Mouse (Mus musculus) embryonic facial prominence, embryonic 10.5 days (tissue): ENCODE data around the gene Tamm41. TPM values are rescaled to one million over a fixed set of nuclear protein-coding genes. Genes with fewer than 3 reads are reported as not detected.

Experiments used
- DNase-seq: peaks from one replicate; pipeline ENCODE4 v3.0.0-alpha.2; 2017; ENCODE audit warnings: low spot score
- H3K27ac ChIP-seq: fragments of 300-500 bp; sonication (generic); replicated peaks from 2 replicates; pipeline ENCODE4 v1.5.1; 2016; ENCODE audit warnings: mild to moderate bottlenecking
- H3K27me3 ChIP-seq: fragments of 300-500 bp; sonication (generic); replicated peaks from 2 replicates; pipeline ENCODE4 v1.6.1; 2016; ENCODE audit warnings: low read depth, mild to moderate bottlenecking; ENCODE audit not compliant: poor library complexity, severe bottlenecking
- H3K36me3 ChIP-seq: fragments of 300-500 bp; sonication (generic); replicated peaks from 2 replicates; pipeline ENCODE4 v1.6.1; 2016; ENCODE audit warnings: mild to moderate bottlenecking, moderate library complexity
- H3K4me1 ChIP-seq: fragments of 300-500 bp; sonication (generic); 2 replicates; pipeline ENCODE4 v1.6.1; 2016
- H3K4me3 ChIP-seq: fragments of 300-500 bp; sonication (generic); 2 replicates; pipeline ENCODE4 v1.5.1; 2016; ENCODE audit warnings: mild to moderate bottlenecking, moderate library complexity
- H3K9me3 ChIP-seq: fragments of 300-500 bp; sonication (generic); 2 replicates; pipeline ENCODE4 v1.6.1; 2016; ENCODE audit warnings: mild to moderate bottlenecking
- WGBS: fragments of 180-500 bp; shearing (Covaris S2); methylation state at CpG from one replicate; pipeline ENCODE4 v1.1.7; 2016; 5-methylcytosine and 5-hydroxymethylcytosine counted together
- polyA plus RNA-seq: library from polyadenylated mRNA; unstranded; fragments of >200 nt; fragmentation: Nextera tagmentation; extraction: Ambion mirVana; gene quantifications from 2 replicates; pipeline ENCODE4 v1.2.1, GENCODE M21; 2016

The Tamm41 gene
- polyA plus RNA-seq, 1 experiment from 2014 or later: 96.8 TPM

- H3K9me3 ChIP-seq: no peaks in the 10 kb centered on the region
- WGBS: 63% methylated on average over 2 of the region's 2 CpGs
- peaks cover 42% of the 10 kb centered on the region for H3K4me1 ChIP-seq
- H3K27me3 ChIP-seq: peaks cover 59% of the 10 kb centered on the region
- H3K4me3 ChIP-seq: no peak overlapping the region
- DNase-seq: no peak
- no peak overlapping the region for H3K27ac ChIP-seq
- no peaks in the 10 kb centered on the region for H3K36me3 ChIP-seq
Measured at GRCm38 (mm10) chr6:114966396-114967154, 71.1 kb downstream of the Tamm41 start.

- Histone ChIP-seq H3K4me1 (peaks cover 39% of the 10 kb centered on the region), H3K27me3 (peaks cover 56% of the 10 kb centered on the region)
Measured at GRCm38 (mm10) chr6:114965802-114966201, 71.9 kb downstream of the Tamm41 start.

GRCm38 (mm10) chr6:114965396-114965795 lies 72.3 kb downstream of the Tamm41 start:
- Histone ChIP-seq H3K27me3 (peaks cover 55% of the 10 kb centered on the region), H3K27ac (no peak overlapping the region), H3K4me1 (peaks cover 37% of the 10 kb centered on the region), H3K9me3 (no peaks in the 10 kb centered on the region), H3K4me3 (no peak overlapping the region), H3K36me3 (no peaks in the 10 kb centered on the region)
- WGBS: 82% methylated on average over 8 of the region's 8 CpGs
- DNase-seq: no peak

More at GRCm38 (mm10) chr6:114965802-114966201, 71.9 kb downstream of the Tamm41 start:
- Histone ChIP-seq H3K9me3 (no peaks in the 10 kb centered on the region), H3K4me3 (no peak overlapping the region), H3K36me3 (no peaks in the 10 kb centered on the region), H3K27ac (no peak overlapping the region)
- 79% methylated on average over 3 of the region's 3 CpGs for WGBS
- DNase-seq: no peak

DNA sequence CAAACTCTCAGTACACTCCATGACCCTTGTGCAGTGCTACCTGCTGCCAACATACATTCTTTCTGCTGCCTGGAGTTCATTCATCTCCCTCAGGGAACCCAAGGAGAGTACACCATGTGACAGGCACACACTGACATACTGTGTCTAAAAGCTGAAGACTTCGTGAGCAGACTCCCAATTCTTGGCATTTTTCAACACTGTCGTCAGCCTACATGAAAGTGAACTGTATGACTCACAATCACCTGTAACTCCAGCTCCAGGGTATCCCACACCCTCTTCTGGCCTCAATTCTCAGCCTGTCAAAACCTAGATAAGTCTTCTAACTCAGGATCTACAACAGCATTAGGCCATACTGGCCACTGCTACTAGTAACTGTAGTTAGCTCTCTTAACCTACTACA lies 73.4 kb downstream of the Tamm41 start:
- Histone ChIP-seq H3K36me3 (no peaks in the 10 kb centered on the region), H3K4me3 (no peak overlapping the region), H3K27ac (no peak overlapping the region), H3K9me3 (no peaks in the 10 kb centered on the region), H3K4me1 (peaks cover 25% of the 10 kb centered on the region), H3K27me3 (peaks cover 44% of the 10 kb centered on the region)
- 79% methylated on average over 2 of the region's 2 CpGs for WGBS
- DNase-seq: no peak

DNA sequence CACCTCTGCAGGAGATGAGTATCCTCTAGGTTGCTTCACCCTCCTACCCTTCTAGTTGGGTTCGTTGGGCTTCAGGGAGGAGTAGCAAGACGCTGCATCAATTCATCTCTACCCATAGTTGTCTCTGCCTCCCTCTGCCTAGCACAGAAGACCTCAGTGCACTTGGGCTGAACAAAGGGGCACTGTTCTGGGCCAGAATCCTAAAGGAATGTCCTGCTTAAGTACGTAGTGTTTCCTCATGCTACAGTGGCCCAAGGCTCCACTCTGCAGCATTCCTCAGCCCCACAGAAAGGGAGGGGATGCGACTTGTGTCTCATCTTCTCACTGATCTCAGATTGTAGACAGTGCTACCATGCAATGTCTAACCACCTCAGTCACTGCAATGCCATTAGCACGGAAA lies 74.0 kb downstream of the Tamm41 start:
- H3K27ac ChIP-seq: no peak overlapping the region

DNA sequence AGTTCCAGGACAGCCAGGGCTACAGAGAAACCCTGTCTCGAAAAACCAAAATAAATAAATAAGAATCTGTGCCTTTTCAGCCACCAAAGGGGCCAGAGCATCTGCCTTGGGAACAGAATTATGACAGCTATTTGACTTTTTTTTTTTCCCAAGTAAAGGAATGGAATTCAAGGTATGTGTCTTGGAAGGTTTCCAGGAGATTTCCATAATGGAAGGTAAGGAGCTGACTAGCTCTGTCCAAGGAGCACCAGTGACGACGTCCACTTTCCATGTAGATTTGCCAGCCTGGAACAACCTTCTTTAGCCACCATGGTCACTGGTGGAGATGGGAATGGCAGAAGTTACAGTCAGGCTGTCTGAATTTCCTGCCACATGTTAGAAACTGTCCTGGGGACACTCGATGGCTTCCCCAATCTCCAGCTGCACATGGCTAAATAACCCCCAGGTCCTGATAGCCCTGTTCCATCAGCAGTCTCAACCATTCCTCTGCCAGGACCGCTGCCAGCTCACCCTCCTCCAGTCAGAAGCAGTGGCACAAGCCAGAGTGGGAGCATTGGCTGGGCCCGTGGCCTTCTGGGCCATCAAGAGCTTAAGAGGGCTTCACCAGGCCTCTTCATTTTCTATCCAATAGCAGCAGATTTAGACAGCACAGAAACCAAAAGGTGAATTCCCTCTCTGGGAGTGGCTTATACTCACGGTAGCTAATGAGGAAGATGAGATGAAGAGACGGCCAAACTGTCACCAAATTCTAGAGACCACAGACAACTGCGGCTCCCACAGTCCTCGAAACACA lies 76.2 kb downstream of the Tamm41 start:
- Histone ChIP-seq H3K4me3 (no peak overlapping the region), H3K27ac (no peak overlapping the region), H3K27me3 (peaks cover 16% of the 10 kb centered on the region), H3K36me3 (no peaks in the 10 kb centered on the region), H3K4me1 (peaks cover 12% of the 10 kb centered on the region), H3K9me3 (no peaks in the 10 kb centered on the region)
- no peak for DNase-seq
- WGBS: 87% methylated on average over 10 of the region's 10 CpGs

More for the DNA sequence above, 74.0 kb downstream of the Tamm41 start:
- Histone ChIP-seq H3K27me3 (peaks cover 38% of the 10 kb centered on the region), H3K36me3 (no peaks in the 10 kb centered on the region), H3K4me3 (no peak overlapping the region), H3K9me3 (no peaks in the 10 kb centered on the region), H3K4me1 (peaks cover 19% of the 10 kb centered on the region)
- no peak for DNase-seq
- WGBS: 49% methylated on average over 5 of the region's 5 CpGs

DNA sequence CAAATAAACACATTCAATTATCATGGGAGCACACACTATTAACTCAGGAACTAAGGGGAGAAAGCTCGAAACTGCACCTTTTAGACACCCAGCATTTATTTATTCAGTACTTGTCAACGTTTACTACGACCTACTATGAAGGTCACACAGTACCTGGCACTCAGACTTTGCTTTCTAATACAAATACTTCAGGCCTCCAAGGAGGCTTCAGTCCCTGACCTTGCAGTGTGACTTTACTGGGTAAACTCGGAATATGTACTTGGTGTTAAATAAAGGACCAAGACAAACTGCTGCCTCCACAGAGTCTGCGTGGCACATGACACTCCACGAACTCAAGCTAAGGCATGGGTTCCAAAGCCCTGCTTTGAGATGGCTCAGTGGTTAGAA lies 78.7 kb downstream of the Tamm41 start:
- no peak overlapping the region for H3K27ac ChIP-seq
- WGBS: 88% methylated on average over 6 of the region's 6 CpGs
- no peak overlapping the region for H3K4me3 ChIP-seq
- no peaks in the 10 kb centered on the region for H3K9me3 ChIP-seq
- DNase-seq: no peak
- H3K27me3 ChIP-seq: no peaks in the 10 kb centered on the region; the same call in 1 of the 2 replicates
- H3K4me1 ChIP-seq: peaks cover 11% of the 10 kb centered on the region
- no peaks in the 10 kb centered on the region for H3K36me3 ChIP-seq

GRCm38 (mm10) chr6:114958249-114959011 lies 79.2 kb downstream of the Tamm41 start:
- no peak for DNase-seq
- 84% methylated on average over 10 of the region's 10 CpGs for WGBS
- H3K27ac ChIP-seq: no peak overlapping the region

GRCm38 (mm10) chr6:114957756-114958155 lies 79.9 kb downstream of the Tamm41 start:
- Histone ChIP-seq H3K27ac (no peak overlapping the region), H3K9me3 (no peaks in the 10 kb centered on the region), H3K36me3 (no peaks in the 10 kb centered on the region), H3K27me3 (no peaks in the 10 kb centered on the region; the same call in 1 of the 2 replicates), H3K4me3 (no peak overlapping the region), H3K4me1 (0 out of 2 replicates have a peak, but pooled peaks cover 3% of the 10 kb centered on the region)
- WGBS: 77% methylated on average over 12 of the region's 12 CpGs
- DNase-seq: no peak

More at GRCm38 (mm10) chr6:114958249-114959011, 79.2 kb downstream of the Tamm41 start:
- H3K27me3 ChIP-seq: no peaks in the 10 kb centered on the region; the same call in 1 of the 2 replicates
- H3K36me3 ChIP-seq: no peaks in the 10 kb centered on the region
- no peak overlapping the region for H3K4me3 ChIP-seq
- 0 out of 2 replicates have a peak, but pooled peaks cover 6% of the 10 kb centered on the region for H3K4me1 ChIP-seq
- no peaks in the 10 kb centered on the region for H3K9me3 ChIP-seq

GRCm38 (mm10) chr6:114954496-114954895 lies 83.2 kb downstream of the Tamm41 start:
- 84% methylated on average over 5 of the region's 5 CpGs for WGBS

More at GRCm38 (mm10) chr6:114954496-114954895, 83.2 kb downstream of the Tamm41 start:
- no peak overlapping the region for H3K27ac ChIP-seq
- H3K36me3 ChIP-seq: no peaks in the 10 kb centered on the region
- no peak overlapping the region for H3K4me3 ChIP-seq
- H3K27me3 ChIP-seq: no peaks in the 10 kb centered on the region; the same call in 1 of the 2 replicates
- no peak for DNase-seq
- H3K9me3 ChIP-seq: no peaks in the 10 kb centered on the region
- 0 out of 2 replicates have a peak, but pooled peaks cover 3% of the 10 kb centered on the region for H3K4me1 ChIP-seq
